Mouse (Mus musculus): Measurements from ENCODE around the gene Vps54.

DNA sequence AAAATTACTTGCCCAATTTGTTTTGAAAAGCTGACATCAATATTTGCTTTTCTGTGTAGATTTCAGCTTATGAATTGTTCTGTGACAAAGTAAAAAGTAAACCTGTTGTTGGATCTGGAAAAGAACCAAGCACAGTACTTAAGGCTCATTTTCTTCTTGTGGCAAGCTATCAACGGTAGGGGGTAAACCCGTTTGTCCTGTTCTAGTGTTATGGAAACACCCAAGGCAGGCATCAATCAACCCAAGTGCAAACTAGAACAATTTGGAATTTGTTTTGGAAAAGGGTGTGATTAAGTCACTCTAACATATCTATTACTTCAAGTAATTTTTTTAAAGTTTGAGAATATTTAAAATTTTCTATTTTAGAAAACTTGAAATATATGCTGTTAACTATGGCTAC lies 3.3 kb upstream of the Vps54 start:
- TF ChIP-seq CTCF (IDR thresholded peaks at IDR 0.05; ENCODE audit: borderline replicate concordance, insufficient read depth, low read depth, low read length) (no peak), POLR2A (IDR thresholded peaks at IDR 0.05; ENCODE audit: borderline replicate concordance, insufficient read depth, low read length) (no peak)

All from cerebellum, adult 2 months (tissue).